Mouse (Mus musculus): ENCODE data around the gene Sec31b.

Sec31b gene

GRCm38 (mm10) chr19:44487266-44487665 lies 58.4 kb downstream of the Sec31b start:
- DNase-seq (ENCODE audit: extremely low read depth, low read depth, low spot score), result no peak

DNA sequence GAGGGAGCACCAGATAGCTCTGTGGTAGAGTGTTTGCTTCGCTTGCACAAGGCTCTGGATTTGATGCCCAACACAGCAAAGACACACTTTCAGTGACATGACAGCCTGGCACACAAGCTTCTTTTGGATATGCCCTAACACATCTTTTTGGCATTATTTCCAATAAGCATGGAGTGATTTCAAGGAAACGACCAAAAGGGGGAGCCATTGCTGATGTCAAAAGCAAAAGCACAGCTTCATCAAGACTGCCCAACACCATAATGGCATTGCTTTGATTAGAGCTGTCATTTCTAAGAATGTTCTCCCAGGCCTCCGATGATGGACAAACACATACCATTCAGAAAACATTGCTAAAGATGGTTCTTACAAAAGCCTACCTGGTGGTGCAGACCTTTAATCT lies 69.1 kb downstream of the Sec31b start:
- DNase-seq (ENCODE audit: extremely low read depth, low read depth, low spot score), result no peak

- DNase-seq (ENCODE audit: extremely low read depth, low read depth, low spot score), result no peak
These were observed 70.4 kb downstream of the Sec31b start for GRCm38 (mm10) chr19:44475268-44475667.

DNA sequence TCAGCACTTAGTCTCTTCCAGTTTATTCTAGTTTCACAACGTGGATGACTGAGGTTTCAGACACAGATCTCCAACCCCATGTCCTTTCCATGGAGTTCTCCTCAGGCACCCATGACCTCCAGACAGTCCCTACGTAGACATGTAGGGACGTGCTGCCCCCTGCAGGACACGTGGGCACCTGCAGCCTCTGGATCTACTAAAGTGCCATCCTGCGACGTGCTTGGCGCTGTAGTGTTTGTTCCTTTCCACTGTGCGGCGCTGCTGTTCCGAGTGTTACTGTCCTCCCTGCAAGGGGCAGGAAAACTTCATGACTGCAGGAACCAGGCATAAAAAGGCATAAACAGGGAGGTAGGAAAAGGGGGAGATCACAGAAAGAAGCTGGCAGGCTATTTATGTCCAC lies 71.5 kb downstream of the Sec31b start:
- no peak for DNase-seq (ENCODE audit: extremely low read depth, low read depth, low spot score)
